Mouse (Mus musculus) megakaryocyte, adult 5-6 weeks (primary cell): Measurements from ENCODE around the gene D13Ertd608e. TPM values are rescaled to one million over a fixed set of nuclear protein-coding genes. Genes with fewer than 3 reads are reported as not detected.
"Not testable (repeated sequence)": the region's sequence is repeated elsewhere in the genome, so short reads cannot be mapped to it uniquely, and the experiment has no call there.

ENCODE experiments used
- ATAC-seq: 2 replicates; pipeline ENCODE4 v1.8.0; 2016; ENCODE audit warnings: mild to moderate bottlenecking, inconsistent platforms; ENCODE audit not compliant: poor library complexity, severe bottlenecking
- total RNA-seq, 2 experiments: library from RNA; stranded (forward) in 1 of 2; stranded (reverse) in 1 of 2; fragments of 153-499, 151-499 nt in 1 of 2; fragments of 221-1000, 200-1000 nt in 1 of 2; gene quantifications; 2 replicates each; pipeline versions ENCODE4 v1.2.3 to v1.2.4; 2015 to 2017

The D13Ertd608e gene
- total RNA-seq (2015): 0.45 and 1.7 TPM in 2 replicates
- total RNA-seq (2017): 2.6 TPM in 1 of 2 replicates, not detected in the other

- ATAC-seq: peak; percentile 76
Observed at GRCm38 (mm10) chr13:119835320-119836056, at the start of gene D13Ertd608e. D13Ertd608e (plus strand) TSS chr13:119836006.

GRCm38 (mm10) chr13:119789851-119790717 is 45.7 kb upstream of the D13Ertd608e start:
- peak; percentile 31 for ATAC-seq

DNA sequence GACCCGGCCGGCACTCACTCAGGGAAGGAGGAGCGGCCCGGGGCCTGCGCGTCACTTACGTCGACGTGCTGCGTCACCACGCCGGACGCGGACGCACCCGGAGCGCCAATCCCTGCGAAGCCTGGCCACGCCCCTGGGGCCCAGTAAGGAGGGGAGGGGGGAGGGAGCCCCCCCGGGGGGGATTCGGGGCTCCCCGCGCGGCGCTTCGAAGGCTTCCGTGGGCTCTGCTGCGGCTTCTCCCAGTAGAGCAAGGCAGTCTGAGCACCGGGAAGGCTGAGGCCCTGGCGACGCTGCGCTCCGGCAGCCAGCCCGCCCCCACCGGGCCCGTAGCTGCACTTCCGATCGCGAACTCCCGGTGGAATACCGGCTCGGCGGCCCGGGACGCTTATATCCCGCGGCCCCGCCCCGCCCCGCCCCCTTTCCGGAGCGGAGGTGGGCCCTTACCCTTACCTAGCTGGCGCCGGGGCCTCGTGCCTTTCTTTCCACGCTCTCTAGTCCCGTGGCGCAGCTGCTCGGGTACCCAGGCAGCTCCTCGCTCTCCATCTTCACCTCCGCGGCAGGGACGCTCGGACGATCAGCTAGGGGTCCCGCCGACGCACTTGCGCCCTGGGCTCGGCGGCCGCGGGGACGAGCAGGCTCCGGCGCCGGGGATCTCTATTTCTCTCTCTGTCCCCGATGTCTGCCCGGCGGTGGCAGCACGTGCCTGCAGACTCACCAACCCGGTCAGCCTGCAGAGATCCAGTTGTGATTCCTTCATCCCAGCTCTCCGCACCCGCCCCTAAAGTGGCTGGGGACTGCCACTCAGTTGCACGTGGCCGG is 44.8 kb upstream of the D13Ertd608e start, which contains the start of gene Zfp131:
TSS of gene Zfp131 (minus strand) at position 129 of the 819 bp plus-strand sequence.
- peak; percentile 91 for ATAC-seq

DNA sequence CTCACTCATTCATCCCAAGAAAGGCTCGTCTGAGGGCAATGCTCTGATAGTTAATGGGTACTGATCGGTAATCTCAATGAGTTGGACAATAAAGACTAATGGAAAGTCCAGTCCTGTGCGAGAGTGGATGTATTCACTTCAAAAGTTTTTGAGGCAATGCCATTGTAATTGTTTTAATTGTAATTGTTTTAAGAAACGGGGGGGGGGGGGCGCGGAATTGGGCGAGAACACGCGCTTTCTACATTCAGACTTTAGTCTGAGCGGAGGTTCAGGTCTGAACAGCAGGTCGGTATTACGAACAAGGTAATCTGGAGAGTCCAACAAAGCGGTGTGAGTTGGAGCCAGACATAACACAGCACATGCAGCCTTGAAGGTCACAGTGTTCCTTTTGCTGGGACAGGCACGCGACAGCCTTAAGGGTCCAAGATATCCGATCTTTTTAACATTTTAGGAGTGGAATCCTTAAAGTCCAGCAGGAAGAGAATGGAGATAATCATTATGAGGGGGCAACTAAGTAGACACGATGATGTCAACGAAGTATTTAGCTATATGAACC is 44.1 kb upstream of the D13Ertd608e start:
- no peak for ATAC-seq

DNA sequence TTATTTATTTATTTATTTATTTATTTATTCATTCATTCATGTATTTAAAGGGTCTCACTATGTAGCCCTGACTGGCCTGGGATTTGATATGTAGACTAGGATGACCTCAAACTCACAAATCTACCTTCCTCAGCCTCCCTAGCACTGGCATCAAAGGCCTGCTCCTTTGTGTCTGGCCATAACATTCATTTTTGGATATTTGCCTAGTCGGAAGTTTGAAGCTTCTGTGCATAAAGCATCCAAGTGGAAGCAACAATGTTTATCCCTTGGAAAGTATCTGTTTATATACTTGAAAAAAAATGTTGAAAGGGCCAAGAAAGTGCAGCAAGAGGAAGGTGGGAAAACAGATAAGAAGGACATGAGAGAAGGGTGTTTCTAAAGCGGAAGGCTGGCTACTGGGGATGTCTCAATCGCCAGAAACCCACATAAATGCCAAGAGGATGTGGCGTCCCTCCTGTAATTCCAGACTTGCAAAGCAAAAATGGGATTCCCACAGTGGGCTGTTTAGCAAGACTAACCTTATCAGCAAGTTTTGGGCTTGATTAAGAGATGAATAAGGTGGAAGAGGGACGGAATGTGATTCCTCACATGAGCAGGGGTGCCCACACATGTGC is 42.9 kb upstream of the D13Ertd608e start:
- peak; percentile 33 for ATAC-seq

DNA sequence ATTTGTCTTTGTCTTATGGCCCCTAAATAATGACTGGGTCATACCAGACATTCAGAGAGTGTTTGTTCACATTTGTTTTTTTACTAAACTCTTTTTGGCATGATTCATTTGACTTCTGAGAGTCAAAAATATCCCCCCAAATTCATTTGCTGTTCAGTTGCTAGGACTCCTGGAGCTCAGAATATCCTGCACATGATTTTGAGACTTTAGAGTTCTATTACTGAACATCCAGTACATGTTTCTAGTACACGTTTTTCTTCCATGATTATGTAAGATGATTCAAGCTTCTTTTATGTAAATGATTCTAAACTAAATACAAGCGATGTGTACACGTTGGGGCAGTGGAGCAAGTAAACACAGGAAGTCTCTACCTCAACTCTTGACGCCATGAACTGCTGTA is 38.1 kb upstream of the D13Ertd608e start:
- ATAC-seq: no peak

- ATAC-seq: peak; percentile 90
Observed at GRCm38 (mm10) chr13:119808937-119809336, 26.9 kb upstream of the D13Ertd608e start.

DNA sequence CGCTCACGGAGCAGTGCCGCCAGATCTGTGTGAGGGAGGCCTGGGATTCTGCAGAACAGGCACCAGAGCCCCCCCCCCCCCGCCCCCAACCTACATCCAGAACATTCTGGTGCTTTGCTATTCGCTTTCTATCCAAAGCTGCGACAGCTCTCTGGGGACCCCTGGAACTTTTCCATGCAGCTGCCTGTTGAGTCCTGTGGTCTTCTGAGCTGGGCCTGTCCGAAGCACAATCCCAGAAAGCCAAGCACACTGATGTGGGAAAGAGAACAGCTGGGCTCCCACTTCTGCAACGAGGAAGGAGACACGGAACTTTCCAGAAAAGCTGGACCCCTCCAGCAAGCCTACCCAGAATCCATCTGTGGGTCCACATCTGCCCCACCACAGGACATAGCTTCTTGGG is 25.8 kb upstream of the D13Ertd608e start:
- ATAC-seq: no peak

DNA sequence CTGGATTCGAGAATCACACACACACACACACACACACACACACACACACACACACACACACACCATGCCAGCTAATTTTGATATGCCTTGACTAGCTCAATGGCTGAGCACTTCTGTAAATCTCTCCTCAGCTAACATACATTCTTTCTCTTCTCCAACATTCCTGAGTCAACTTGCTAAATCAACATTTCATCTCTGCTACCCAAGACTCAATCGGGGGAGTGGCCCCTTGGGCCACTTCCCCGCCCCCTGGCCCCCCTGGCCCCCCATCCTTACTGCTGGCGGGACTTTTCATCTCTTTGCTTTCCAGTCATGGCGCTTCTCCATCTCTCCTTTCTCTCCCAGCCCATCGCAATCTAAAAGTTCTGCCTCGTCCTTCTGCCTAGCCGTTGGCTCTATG is 19.0 kb upstream of the D13Ertd608e start:
- ATAC-seq: no peak

- ATAC-seq: peak; percentile 78
Observed at GRCm38 (mm10) chr13:119817579-119818206, 18.1 kb upstream of the D13Ertd608e start.

- not testable (repeated sequence) for ATAC-seq
Observed at GRCm38 (mm10) chr13:119830116-119830515, 5.7 kb upstream of the D13Ertd608e start, which contains the start of gene AF067063. AF067063 (minus strand) TSS chr13:119830216.

DNA sequence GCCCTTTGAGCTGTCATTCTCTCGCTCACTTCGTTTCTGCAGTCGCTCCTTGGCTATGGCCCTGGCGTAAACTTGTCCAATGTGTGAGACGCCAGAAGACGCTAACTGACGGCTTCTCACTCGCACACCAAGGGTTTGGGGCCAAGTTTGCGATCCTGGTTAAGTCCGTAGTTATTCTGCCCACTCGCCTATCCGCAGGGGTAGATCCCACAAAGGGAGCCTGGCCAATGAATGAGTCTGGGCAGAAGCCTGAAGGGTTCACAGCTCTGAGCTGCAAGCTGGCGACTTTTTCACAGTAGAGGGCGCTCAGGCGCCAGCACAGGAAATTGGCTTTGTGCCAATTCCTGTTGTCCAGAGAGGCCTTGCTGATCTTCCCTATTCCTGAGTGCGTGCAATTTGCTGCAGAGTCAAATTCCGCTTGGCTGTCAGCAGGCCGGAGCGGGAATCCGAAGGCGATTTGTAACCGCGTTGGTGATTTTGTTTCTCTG is 562 bp downstream of the D13Ertd608e start:
- peak; percentile 70 for ATAC-seq

GRCm38 (mm10) chr13:119837719-119838337 is 2.0 kb downstream of the D13Ertd608e start:
- ATAC-seq: peak; percentile 56

GRCm38 (mm10) chr13:119839982-119840381 is 4.2 kb downstream of the D13Ertd608e start:
- ATAC-seq: not testable (repeated sequence)

GRCm38 (mm10) chr13:119862399-119862798 is 26.6 kb downstream of the D13Ertd608e start:
- peak; percentile 58 for ATAC-seq

DNA sequence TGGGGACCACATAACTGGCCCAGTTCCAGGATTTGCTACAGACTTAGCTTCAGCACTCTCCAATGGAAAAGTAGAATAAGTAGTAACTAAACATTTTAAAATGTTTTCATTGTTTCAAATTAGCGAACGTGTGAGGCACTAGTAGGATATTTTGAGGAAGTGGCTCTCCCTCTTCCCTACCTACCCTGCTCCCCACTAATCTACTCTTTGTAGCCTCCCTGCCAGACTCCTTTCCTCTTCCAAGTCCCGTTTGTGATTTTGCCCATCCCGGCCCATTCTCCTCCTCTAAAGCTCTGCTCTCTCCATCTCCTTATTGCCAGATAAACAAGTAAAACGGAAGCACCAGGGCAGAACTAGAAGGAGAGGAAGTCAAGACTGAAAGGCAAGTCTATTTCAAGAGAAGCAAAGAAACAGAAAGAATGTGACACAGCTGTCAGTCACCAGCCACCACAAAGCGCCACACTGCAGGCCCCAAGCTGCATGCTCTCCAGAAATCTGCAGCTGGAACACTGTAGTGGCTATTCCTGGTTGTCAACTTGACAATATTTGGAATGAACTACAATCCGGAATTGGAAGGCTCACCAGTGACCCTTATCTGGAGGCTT is 28.7 kb downstream of the D13Ertd608e start:
- ATAC-seq: peak; percentile 82

DNA sequence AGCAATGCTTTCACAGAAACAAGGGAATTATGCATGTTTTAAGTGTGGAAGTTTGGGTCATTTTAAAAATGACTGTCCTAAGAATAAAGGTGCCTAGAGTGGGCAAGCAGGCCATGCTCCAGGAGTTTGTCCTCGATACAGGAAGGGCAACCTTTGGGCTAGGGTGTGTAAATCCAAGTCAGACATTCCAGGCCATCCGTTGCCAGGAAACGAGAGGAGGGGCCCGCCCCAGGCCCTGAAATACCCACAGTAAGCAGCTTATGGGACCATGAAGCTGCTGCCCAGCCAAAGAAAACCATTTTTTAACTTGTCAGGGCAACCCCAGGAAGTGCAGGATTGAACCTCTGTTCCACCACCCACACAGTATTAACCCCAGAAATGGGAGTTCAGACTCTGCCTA is 51.1 kb downstream of the D13Ertd608e start:
- ATAC-seq: not testable (repeated sequence)

DNA sequence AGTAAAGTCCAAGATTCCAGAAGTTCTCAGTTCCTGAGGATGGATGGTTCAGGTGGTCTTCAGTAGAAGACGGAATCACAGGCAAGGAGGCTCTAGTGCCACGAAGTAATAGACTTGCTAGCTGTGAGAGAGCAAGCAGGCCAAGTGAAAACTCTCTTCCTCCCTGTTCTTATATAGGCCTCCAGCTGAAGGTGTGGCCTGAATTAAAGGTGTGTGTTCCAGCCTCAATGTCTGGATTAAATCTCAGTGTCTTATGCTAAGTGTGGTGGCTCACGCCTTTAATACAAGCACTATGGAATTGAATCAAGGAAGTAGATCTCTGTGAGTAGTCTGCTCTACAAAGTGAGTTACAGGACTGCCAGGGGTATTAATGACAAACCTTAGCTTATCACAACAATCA is 58.9 kb downstream of the D13Ertd608e start, which contains the start of gene Tcstv1:
TSS of gene Tcstv1 (minus strand) at position 101 of the 400 bp plus-strand sequence.
- not testable (repeated sequence) for ATAC-seq
